Mouse (Mus musculus): ENCODE data around the gene Tmed8.
"Not testable (repeated sequence)": the region's sequence is repeated elsewhere in the genome, so short reads cannot be mapped to it uniquely, and the experiment has no call there.

Tmed8 gene

GRCm38 (mm10) chr12:87160310-87160709, 39.9 kb downstream of the Tmed8 start:
- in situ Hi-C loops (cut with MboI, MseI): no loop called here

- in situ Hi-C loops (cut with MboI, MseI): no loop called here
These were observed 42.2 kb downstream of the Tmed8 start for GRCm38 (mm10) chr12:87158099-87158498.

DNA sequence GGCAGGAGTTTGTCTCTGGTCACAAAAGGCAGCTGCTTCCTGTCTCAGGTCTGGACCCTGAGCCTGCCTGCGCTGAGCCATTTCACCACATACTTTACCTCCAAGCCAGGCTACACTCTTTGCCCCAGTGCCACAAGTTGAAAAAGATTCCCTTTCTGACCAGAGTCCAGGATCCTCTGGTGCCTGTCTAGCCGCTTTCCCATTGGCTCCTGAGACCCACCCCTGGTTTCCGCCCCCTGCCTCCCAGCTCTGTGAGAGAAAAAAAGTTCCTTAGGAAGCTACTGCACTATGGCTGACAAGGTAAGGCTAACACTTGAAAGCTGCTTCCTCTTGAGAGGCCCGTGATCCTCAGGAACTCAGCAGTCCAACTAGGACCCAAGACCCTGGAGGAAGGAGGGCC, 42.9 kb downstream of the Tmed8 start:
- in situ Hi-C loops (cut with MboI, MseI): no loop called here

- in situ Hi-C loops (cut with MboI, MseI): not testable (repeated sequence)
These were observed 45.8 kb downstream of the Tmed8 start for GRCm38 (mm10) chr12:87154448-87154847.

DNA sequence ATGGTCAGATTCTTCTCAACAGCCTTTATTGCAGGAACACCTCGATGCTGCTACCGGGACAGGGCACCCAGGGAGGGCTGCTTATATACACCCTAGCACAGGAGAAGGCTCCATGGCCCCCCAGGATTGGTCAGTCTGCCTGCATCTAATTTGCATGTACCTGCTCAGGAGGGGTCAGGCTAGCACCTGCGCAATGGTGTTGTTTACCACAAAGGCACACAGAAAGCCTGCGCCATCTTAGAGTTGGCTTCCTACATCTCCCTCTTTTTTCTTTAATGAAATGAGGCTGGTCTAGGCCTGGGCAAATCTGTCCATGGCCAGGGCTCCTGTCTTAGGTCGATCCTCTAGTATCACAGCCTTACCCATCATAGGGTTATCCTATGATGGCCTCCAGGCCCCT, 50.8 kb downstream of the Tmed8 start:
- in situ Hi-C loops (cut with MboI, MseI): loop anchor here (10.0 kb wide), 1 partner anchor 115 kb away; the partner anchor contains the start of genes Ahsa1 and Vipas39

DNA sequence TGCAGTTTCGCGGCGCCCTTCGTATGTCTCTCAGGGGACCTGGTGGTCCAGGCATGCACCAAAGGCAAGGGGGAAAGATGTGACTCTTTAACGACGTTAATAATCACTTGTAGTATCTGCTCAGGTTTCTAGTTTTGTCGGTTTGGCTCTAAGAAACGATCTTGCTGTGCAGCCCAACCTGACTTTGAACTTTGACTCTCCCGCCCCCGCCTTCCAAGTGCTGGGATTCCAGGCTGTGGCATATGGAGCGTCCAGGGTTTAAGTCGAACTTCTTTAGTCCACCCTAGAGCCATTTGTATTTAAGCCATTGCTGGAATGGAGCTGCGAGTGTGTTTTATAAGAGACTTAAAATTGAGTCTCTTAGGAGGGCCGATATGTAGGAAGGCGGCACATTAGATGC, 52.1 kb downstream of the Tmed8 start:
- in situ Hi-C loops (cut with MboI, MseI): loop anchor here (10.0 kb wide), 1 partner anchor 117 kb away; the partner anchor contains the start of genes Ahsa1 and Vipas39

DNA sequence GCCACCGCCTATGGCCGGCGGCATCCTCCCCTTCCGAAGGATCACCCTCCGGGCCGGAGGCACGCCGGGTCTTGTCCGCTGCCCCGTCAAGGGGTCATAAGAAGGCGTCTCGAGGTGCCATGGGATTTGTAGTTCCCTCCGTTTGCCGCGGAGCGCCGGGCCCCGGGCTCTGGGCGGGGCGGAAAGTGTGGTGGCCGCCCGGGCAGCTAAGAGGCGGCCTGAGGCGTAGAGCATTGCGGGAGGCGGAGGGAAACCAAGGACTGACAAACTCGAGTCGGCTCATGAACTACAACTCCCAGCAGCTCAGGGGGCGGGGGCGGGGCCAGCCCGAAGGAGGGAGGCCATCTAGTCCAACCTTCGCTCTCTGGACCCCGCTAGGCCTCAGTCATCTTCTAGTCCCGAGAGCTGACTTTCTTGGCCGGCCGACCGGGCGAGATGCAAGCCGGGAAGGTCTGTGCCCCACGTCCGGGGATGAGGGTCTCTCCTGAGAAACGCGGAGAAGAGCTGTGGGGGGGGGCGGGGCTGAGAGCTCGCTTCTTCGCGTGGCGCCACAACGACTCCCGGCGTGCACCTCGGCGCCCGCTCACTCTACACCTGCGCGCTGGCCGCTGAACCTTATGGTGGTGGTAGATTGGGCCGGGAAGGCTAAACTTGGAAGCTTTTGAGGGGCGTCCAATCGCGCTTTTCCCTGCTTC, 52.7 kb downstream of the Tmed8 start, which contains the start of gene Pomt2:
TSS of gene Pomt2 (minus strand) at position 574 of the 695 bp plus-strand sequence.
- in situ Hi-C loops (cut with MboI, MseI): loop anchor here (10.0 kb wide), 1 partner anchor 117 kb away; the partner anchor contains the start of genes Ahsa1 and Vipas39

DNA sequence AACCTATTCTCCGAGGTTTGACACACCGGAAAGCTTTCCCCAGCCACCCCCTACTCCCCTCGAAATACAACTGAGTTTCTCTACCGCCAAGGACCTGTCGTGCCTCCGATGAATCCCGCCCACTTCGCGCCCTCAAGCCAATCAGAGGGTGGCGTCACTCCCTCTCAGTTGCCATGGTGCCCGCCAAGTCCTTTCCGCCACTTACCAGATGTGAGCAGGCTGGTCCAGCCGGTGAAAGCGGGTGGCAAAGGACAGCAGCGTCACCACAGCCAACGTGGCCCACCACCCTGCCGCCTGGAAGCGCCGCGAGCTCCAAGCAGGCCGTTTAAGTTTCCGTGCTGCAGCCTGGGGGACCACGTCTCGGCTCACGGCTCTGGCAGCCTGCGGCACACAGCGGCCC, 53.3 kb downstream of the Tmed8 start, which contains the start of gene Gstz1:
TSS of gene Gstz1 (plus strand) at position 200 of the 400 bp plus-strand sequence.
- in situ Hi-C loops (cut with MboI, MseI): loop anchor here (10.0 kb wide), 1 partner anchor 118 kb away; the partner anchor contains the start of genes Ahsa1 and Vipas39

DNA sequence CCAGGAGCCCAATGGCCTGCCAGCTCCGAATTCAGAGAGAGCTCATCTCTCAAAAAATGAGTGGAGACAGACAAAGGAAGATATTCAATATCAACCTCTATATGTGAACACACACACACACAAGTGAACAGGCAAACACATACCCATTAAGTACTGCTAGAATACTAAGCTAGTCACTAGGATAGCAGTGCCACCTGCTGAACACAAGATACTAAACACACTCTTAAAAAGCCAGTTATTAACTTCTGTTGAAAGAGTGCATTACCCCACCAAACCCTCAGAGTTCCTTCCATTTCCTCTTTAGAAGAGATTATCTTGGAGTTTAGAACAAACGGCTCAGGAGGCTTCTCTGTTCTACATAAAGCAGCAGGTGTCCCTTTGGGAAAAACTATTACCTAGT, 58.1 kb downstream of the Tmed8 start:
- in situ Hi-C loops (cut with MboI, MseI): loop anchor here (10.0 kb wide), 1 partner anchor 123 kb away; the partner anchor contains the start of genes Ahsa1 and Vipas39

- in situ Hi-C loops (cut with MboI, MseI): loop anchor here (5.0 kb wide), 1 partner anchor 74 kb away; no protein-coding TSS in a partner anchor
These were observed 61.5 kb downstream of the Tmed8 start for GRCm38 (mm10) chr12:87138768-87139167.

GRCm38 (mm10) chr12:87138342-87138701, 61.9 kb downstream of the Tmed8 start:
- in situ Hi-C loops (cut with MboI, MseI): loop anchor here (5.0 kb wide), 1 partner anchor 74 kb away; no protein-coding TSS in a partner anchor

DNA sequence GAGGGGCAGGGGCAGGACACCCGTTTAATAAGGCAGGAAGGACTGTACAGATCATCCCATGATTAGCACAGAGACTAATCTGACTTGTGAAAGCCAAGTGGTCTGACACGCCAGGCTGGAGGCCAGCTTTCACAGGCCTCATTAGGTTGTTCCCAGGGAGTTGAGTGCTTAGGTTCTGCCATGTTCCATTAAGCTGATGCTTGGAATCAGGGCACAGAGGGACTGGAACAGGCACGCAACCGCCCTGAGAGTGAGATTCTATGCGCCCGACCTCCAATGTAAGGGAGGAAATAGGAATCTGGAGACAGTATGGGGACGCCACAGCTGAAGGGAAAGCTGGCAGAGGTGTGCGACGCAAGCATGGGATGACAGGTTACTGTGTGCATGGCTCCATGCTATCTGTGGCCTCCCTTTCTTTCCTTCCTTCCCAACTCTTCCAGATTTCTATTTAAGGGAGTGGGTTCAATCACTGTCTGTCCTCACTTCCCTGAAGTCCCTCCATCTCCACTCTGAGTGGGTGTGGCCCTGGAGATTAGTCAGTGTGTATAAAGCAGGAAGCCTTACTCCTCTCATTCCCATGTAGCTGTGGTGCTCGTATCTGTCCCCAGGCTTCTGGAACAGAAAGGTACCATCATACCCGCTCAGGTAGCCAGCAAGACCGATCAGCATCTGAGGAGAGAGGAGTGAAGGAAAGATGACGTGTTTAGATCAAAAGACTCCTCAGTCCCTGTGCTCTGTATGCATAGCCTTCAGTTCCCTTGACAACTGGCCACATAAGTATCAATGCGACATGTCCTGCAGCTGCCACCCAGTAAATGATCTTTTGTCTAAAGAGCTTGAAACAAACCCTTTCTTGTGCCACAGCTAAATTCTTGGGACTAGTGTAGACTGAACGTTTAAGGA, 62.6 kb downstream of the Tmed8 start:
- in situ Hi-C loops (cut with MboI, MseI): loop anchor here (5.0 kb wide), 1 partner anchor 75 kb away; no protein-coding TSS in a partner anchor

GRCm38 (mm10) chr12:87132784-87133183, 67.5 kb downstream of the Tmed8 start:
- in situ Hi-C loops (cut with MboI, MseI): no loop called here

DNA sequence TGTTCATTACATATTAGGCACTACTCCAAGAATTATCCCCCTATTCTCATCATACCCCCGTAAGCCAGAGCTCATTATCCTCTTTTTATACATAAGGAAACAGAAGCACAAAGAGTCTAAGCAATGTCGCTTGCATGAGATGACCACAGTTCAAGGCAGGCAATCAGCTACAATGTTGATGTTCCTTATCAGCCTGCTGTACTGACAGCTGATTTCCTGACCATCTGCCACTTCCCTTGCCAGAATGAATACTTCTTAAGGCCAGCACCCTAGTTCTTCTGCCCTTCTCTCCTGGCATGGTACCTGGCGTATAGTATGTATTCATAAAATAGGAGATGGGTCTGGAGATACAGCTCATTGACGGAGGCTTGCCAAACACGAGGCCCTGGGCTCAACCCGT, 68.0 kb downstream of the Tmed8 start:
- in situ Hi-C loops (cut with MboI, MseI): no loop called here

DNA sequence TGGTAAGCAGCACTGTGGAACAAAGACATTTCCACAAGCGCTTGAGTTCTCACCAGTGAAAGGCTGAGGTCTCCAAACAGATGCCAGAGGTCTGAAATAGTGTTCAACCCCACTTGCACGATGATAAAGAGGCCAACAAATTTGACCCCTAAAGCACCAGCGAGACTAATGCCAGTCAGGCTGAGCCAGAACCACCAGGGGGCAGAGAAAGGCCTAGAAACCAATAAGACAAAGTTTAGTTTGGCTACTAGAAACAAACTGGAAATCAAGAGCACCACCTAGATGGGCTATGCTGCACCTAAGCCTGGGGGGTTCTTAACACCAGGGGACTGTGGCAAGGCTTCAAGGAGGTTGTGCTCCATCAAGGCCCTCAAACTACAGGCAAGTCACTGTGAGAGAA, 68.6 kb downstream of the Tmed8 start:
- in situ Hi-C loops (cut with MboI, MseI): no loop called here

DNA sequence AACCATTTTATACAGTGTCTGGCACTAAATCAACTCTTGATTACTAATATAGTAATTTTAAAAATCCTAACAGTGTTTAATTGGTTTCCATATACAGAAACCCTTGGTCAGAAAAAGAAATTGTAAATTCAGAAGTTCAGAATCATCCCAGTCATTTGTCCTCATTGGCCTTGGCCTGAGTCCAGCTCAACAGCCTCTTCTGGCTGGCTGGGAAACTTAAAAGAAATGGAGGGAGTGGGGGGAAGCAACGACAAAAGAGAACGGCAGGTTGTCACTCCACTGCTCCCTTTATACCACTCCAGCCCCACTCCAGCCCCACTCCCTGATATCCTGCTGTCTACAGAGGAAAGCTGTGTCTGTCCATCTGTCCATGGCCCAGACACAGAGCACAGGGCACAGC, 69.1 kb downstream of the Tmed8 start:
- in situ Hi-C loops (cut with MboI, MseI): no loop called here

DNA sequence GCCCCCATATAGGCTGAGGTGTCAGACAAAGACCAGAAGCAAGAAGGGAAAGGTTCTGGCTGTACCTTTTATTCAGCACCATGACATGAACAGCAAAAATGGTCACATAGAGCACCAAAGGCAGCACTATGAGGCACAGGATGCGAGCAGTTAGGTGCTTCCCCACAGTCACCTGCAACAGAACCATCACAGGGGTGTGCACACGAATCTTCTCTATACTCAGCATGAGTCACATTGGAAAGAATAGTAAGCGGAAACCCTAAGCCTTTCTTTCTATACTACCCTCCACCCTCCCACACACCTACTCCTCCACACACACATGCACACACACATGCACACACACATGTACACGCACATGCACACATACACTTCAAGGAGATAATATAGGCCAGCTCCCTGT, 70.0 kb downstream of the Tmed8 start:
- in situ Hi-C loops (cut with MboI, MseI): no loop called here

DNA sequence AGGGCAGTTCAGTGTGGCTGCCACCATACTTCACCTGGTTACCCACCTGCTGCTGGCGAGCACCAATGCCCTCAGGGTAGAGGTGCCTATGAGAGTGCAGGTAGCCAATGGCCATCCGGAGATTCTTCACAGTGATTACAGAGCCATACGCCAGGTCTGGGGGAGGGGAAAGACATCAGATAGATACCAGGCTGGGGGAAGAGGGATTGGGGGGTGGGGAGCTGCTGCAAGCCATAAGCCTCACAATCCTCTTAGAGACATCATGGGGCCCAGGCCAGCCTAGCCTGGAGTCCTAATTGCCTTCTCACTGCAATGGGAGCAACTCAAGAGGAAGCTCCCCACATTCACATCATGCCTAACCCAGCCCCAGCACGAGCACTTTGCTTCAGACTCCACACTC, 73.0 kb downstream of the Tmed8 start:
- in situ Hi-C loops (cut with MboI, MseI): no loop called here

GRCm38 (mm10) chr12:87121918-87122589, 78.2 kb downstream of the Tmed8 start:
- in situ Hi-C loops (cut with MboI, MseI): no loop called here

Data from T-helper 1 cell (primary cell).